Mouse (Mus musculus): Measurements from ENCODE around the gene Fggy. TPM values are rescaled to one million over a fixed set of nuclear protein-coding genes. Genes with fewer than 3 reads are reported as not detected.

Fggy gene
- polyA plus RNA-seq, 1 experiment = not detected

DNA sequence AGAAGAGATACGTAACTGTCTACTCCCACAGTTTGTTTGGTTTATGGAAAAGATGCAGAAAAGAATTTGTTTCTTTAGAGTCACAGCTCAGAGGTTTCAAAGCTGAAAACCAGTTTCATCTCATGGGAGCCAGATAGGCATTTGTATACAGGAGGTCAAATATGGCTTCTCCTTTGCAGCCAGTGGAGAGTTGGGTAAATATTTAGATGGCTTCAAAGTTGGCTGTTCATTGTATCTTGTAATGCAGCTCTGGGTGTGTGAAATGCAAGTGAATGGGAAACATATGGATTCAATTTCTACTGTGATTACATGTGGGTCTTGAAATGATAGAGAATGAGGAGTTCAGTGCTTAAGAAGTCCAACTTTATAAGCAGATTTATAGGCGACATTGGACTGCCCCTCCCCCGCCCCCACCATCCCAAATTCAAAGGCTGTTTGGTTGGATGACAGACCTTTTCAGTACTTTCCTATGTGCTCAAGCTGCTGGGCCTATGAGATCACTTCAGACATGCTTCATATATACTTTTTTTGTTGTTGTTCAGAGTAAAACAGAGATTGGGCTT, 234.7 kb downstream of the Fggy start:
- Histone ChIP-seq H3K4me3 (replicated peaks) (no peak overlapping the region), H3K36me3 (ENCODE audit: control insufficient read depth) (no peaks in the 10 kb centered on the region), H3K4me1 (ENCODE audit: control insufficient read depth) (no peaks in the 10 kb centered on the region), H3K27me3 (ENCODE audit: control insufficient read depth) (no peaks in the 10 kb centered on the region), H3K9me3 (ENCODE audit: control insufficient read depth, low read length) (no peaks in the 10 kb centered on the region)
- TF ChIP-seq GATA1 (IDR thresholded peaks at IDR 0.05; ENCODE audit: low read length) (no peak), TAL1 (IDR thresholded peaks at IDR 0.05; ENCODE audit: low read length) (no peak)

DNA sequence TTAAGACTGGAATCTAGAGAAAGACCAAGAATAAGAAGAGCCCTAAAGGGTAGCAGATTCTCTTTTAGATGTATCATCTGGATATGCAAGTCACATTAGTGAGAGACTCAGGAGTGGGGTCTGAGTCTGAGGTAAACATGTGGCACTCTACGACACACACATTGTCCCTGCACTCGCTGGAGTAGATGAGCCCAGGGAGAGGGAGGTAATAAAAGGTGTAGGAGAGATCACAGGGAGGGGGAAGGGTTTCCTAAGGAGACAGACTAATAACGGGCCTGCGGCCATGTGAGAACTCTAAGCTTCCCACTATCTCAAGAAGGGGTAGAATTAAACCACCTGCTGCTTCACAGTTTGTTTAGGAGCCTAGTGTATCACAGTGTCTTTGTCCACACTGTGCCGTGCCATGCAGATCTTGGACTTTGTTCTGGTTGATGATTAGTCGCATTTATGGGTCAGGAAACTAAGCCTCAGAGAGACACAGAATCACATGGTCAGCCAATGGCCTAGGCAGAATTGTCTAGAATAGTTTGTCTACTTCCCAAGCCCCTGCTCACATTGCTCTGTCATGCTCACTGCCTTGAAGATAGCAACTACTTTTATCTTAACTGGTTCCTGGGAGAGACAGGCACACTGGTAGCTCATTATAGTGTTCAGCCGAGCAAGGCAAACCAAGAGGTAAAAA, 236.5 kb downstream of the Fggy start:
- H3K36me3 ChIP-seq (ENCODE audit: control insufficient read depth) = no peaks in the 10 kb centered on the region
- TF ChIP-seq GATA1 (IDR thresholded peaks at IDR 0.05; ENCODE audit: low read length) (no peak), TAL1 (IDR thresholded peaks at IDR 0.05; ENCODE audit: low read length) (no peak)
- H3K4me1 ChIP-seq (ENCODE audit: control insufficient read depth) = no peaks in the 10 kb centered on the region
- H3K27me3 ChIP-seq (ENCODE audit: control insufficient read depth) = no peaks in the 10 kb centered on the region
- no peaks in the 10 kb centered on the region for H3K9me3 ChIP-seq (ENCODE audit: control insufficient read depth, low read length)
- H3K4me3 ChIP-seq (replicated peaks) = no peak overlapping the region

DNA sequence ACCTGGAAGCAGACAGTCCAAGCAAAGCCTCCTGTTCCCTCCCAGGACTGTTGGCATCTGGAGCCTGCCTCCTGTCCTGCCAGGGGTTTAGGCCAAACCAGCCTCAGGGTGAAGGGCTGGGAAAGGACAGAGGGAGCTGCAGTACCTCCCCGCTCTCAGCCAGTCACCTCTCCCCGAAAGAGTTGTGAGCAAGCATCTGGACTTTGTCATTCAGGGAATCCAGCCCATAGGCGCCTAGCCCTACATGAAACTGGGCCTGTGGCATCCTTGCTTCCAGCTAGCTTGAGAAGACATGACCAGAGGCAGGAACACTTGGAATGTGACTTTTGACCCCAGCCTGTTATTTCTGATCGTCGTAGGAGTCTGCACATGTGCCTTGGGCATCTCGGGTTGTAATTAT, 237.3 kb downstream of the Fggy start:
- H3K27me3 ChIP-seq (ENCODE audit: control insufficient read depth) = no peaks in the 10 kb centered on the region

DNA sequence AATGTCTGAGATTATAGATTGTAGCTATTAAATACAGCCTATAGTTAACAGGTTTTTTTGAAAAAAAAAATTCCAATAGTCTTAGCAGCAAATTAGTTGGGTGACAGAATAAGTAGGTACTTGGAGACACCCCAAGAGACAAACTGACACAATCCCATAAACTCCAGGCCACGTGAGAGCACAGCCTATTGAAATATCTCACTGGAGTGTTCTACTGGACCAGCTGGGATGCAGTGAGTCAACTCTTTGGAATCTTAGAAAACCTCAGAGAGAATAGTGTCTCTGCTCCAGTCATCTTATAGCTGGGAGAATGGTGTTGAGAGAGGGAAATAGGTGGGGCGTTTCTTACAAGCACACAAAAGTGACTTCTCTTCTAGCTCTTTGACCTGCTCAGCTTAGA, 238.0 kb downstream of the Fggy start:
- H3K4me3 ChIP-seq (replicated peaks) = no peak overlapping the region
- no peaks in the 10 kb centered on the region for H3K36me3 ChIP-seq (ENCODE audit: control insufficient read depth)
- no peaks in the 10 kb centered on the region for H3K27me3 ChIP-seq (ENCODE audit: control insufficient read depth)
- no peaks in the 10 kb centered on the region for H3K9me3 ChIP-seq (ENCODE audit: control insufficient read depth, low read length)
- H3K4me1 ChIP-seq (ENCODE audit: control insufficient read depth) = no peaks in the 10 kb centered on the region
- TF ChIP-seq TAL1 (IDR thresholded peaks at IDR 0.05; ENCODE audit: low read length) (no peak), GATA1 (IDR thresholded peaks at IDR 0.05; ENCODE audit: low read length) (no peak)

More for the DNA sequence above, 237.3 kb downstream of the Fggy start:
- H3K36me3 ChIP-seq (ENCODE audit: control insufficient read depth) = no peaks in the 10 kb centered on the region
- H3K4me3 ChIP-seq (replicated peaks) = no peak overlapping the region
- no peaks in the 10 kb centered on the region for H3K9me3 ChIP-seq (ENCODE audit: control insufficient read depth, low read length)
- H3K4me1 ChIP-seq (ENCODE audit: control insufficient read depth) = no peaks in the 10 kb centered on the region
- no peak for TF ChIP-seq TAL1 (IDR thresholded peaks at IDR 0.05; ENCODE audit: low read length)
- TF ChIP-seq GATA1 (IDR thresholded peaks at IDR 0.05; ENCODE audit: low read length) = no peak

- Histone ChIP-seq H3K9me3 (ENCODE audit: control insufficient read depth, low read length) (no peaks in the 10 kb centered on the region), H3K4me3 (replicated peaks) (no peak overlapping the region), H3K27me3 (ENCODE audit: control insufficient read depth) (no peaks in the 10 kb centered on the region), H3K36me3 (ENCODE audit: control insufficient read depth) (no peaks in the 10 kb centered on the region), H3K4me1 (ENCODE audit: control insufficient read depth) (no peaks in the 10 kb centered on the region)
- TF ChIP-seq TAL1 (IDR thresholded peaks at IDR 0.05; ENCODE audit: low read length) (no peak), GATA1 (IDR thresholded peaks at IDR 0.05; ENCODE audit: low read length) (no peak)
These were observed 262.3 kb downstream of the Fggy start for GRCm38 (mm10) chr4:95819650-95820049.

DNA sequence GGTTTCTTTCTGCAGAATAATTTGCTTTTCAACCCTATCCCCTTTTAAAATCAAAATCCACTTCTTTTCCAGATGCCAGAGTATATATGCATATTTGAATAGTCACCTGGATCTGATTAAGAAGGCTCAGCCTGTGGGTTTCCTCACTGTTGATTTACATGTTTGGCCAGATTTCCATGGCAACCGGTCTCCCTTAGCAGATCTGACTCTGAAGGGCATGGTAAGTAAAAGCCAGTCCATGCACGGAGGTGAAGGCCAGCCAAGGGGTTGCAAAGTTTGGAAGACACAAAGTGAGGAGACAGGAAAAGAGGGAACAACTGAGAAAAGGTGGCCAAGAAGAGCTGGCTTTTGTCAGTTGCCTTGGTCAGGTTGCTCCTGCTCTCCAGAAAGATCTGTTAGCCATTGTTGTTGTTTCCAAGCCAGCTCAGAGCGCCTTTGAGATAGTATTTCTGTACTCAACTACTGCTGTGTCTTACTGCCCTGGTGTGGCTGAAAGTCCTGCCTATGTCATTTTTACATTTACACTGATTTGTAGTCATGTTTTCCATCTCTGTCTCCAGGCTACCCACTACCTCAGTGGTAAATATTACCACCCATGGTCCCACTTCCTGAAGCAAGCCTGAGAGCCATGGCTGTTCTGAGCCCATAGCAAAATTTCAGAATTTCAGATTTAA, 264.7 kb downstream of the Fggy start:
- Histone ChIP-seq H3K27me3 (ENCODE audit: control insufficient read depth) (no peaks in the 10 kb centered on the region), H3K4me3 (replicated peaks) (no peak overlapping the region)
- TF ChIP-seq GATA1 (IDR thresholded peaks at IDR 0.05; ENCODE audit: low read length) = no peak
- no peak for TF ChIP-seq TAL1 (IDR thresholded peaks at IDR 0.05; ENCODE audit: low read length)

DNA sequence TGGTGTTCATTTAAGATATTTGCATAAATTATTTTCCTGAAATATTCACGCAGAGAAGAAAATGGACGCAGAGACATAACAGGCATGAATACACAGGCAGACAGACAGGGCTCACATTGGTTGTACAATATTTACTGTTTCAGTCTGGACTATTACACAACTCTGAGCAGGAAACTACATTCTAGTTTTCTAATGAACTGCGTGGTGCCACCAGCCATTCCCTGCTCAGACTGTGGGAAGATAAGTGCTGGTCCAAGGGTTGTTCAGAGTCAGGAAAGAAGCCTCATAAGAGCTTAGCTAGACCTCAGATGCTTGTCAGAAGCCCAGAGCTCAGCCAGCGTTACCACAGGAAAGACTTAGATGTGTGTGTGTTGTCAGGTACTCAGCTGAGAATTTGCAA, 270.9 kb downstream of the Fggy start:
- TF ChIP-seq GATA1 (IDR thresholded peaks at IDR 0.05; ENCODE audit: low read length) = no peak
- no peak for TF ChIP-seq TAL1 (IDR thresholded peaks at IDR 0.05; ENCODE audit: low read length)
- Histone ChIP-seq H3K4me1 (ENCODE audit: control insufficient read depth) (no peaks in the 10 kb centered on the region), H3K4me3 (replicated peaks) (no peak overlapping the region), H3K36me3 (ENCODE audit: control insufficient read depth) (no peaks in the 10 kb centered on the region), H3K9me3 (ENCODE audit: control insufficient read depth, low read length) (no peaks in the 10 kb centered on the region), H3K27me3 (ENCODE audit: control insufficient read depth) (no peaks in the 10 kb centered on the region)

More for the DNA sequence above, 264.7 kb downstream of the Fggy start:
- Histone ChIP-seq H3K4me1 (ENCODE audit: control insufficient read depth) (no peaks in the 10 kb centered on the region), H3K36me3 (ENCODE audit: control insufficient read depth) (no peaks in the 10 kb centered on the region), H3K9me3 (ENCODE audit: control insufficient read depth, low read length) (no peaks in the 10 kb centered on the region)

DNA sequence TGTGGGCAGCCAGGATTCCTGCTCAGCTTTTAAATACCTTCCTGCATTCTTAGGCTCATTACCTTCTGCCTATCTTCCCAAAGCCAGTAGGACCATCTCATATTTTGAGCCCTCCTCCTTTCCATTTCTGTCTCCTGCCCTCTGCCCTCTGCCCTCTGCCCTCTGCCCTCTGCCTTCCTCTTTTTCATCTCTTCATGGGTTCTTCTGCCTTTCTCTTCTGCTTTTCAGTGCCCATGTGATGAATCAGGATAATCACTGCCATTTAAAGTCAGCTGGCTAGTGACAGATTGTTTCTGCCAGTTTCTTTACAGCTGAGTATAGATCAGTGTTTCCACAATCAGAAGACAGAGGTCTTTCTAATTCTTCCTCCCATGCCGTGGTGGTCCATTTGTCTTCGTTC, 273.0 kb downstream of the Fggy start:
- Histone ChIP-seq H3K4me1 (ENCODE audit: control insufficient read depth) (no peaks in the 10 kb centered on the region), H3K27me3 (ENCODE audit: control insufficient read depth) (no peaks in the 10 kb centered on the region), H3K36me3 (ENCODE audit: control insufficient read depth) (no peaks in the 10 kb centered on the region), H3K4me3 (replicated peaks) (no peak overlapping the region), H3K9me3 (ENCODE audit: control insufficient read depth, low read length) (no peaks in the 10 kb centered on the region)
- TF ChIP-seq TAL1 (IDR thresholded peaks at IDR 0.05; ENCODE audit: low read length) (no peak), GATA1 (IDR thresholded peaks at IDR 0.05; ENCODE audit: low read length) (no peak)

DNA sequence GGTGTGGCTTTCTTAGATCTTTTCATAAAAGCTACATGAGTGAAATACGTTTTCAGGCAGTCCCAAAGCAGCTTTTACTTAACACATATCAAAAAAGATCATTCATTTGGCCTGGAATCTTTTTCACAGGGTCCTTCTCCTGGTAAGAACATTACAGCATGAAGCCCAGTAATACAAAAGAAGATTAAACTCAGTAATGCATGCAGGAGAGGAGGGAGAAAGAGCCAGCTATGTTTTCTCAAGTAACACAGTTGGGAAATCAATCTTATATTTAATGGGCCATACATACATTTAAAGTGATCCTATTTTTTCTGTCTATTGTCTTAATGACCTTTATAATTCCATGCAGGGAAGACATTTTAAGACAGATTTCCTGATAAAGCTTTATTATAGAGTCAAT, 282.6 kb downstream of the Fggy start:
- Histone ChIP-seq H3K36me3 (ENCODE audit: control insufficient read depth) (no peaks in the 10 kb centered on the region), H3K27me3 (ENCODE audit: control insufficient read depth) (no peaks in the 10 kb centered on the region), H3K4me3 (replicated peaks) (no peak overlapping the region), H3K4me1 (ENCODE audit: control insufficient read depth) (no peaks in the 10 kb centered on the region), H3K9me3 (ENCODE audit: control insufficient read depth, low read length) (no peaks in the 10 kb centered on the region)
- TF ChIP-seq GATA1 (IDR thresholded peaks at IDR 0.05; ENCODE audit: low read length) (no peak), TAL1 (IDR thresholded peaks at IDR 0.05; ENCODE audit: low read length) (no peak)

Data from erythroblast, embryonic 14.5 days (primary cell).